Mouse (Mus musculus): ENCODE results near the gene Gm9887. TPM values are rescaled to one million over a fixed set of nuclear protein-coding genes. Genes with fewer than 3 reads are reported as not detected.
"Not testable (repeated sequence)": the region's sequence is repeated elsewhere in the genome, so short reads cannot be mapped to it uniquely, and the experiment has no call there.

Gm9887 gene
- polyA plus RNA-seq, 1 experiment from 2014 or later = 0.80 TPM

DNA sequence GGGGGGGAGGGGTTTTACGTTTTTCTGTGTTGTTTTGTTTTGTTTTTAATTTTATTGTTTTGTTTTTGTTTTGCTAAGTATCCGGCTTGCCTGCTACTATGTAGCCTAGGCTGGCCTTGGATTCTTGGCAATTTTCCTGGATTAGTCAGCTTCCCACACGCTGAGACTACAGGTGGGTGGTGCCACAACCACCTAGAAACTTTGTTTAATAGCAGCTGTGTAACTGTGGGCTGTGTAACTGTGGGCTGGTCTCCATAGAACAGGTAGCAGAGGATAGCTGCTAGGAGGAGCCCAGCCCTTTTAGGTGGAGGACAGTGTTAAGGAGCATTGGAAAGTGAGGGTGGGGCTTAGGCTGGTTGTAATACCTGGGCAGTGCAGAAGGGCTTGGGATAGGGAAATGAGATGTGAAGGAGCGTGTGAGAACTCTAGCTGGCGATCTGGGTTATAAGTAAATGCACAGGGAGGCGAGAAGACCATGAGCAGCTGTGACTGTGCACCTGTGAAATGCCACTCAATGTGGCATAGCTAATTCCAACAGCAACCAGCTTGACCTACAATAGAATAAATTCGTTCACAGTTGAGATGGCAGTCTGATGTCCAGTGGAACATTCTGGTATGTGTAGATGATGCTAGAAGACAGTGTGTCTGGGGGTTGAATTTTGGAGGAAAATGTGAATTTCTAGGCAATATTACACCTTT lies 17.9 kb upstream of the Gm9887 start:
- Histone ChIP-seq H3K4me1 (replicated peaks; ENCODE audit: control insufficient read depth, insufficient read depth, low read length) (no peaks in the 10 kb centered on the region), H3K9ac (ENCODE audit: low read length) (no peak overlapping the region), H3K9me3 (ENCODE audit: control insufficient read depth, low read length) (no peaks in the 10 kb centered on the region), H3K27me3 (ENCODE audit: control insufficient read depth, insufficient read depth, low read length) (no peaks in the 10 kb centered on the region), H3K4me3 (ENCODE audit: low read depth, low read length) (no peak overlapping the region), H3K36me3 (ENCODE audit: control insufficient read depth, insufficient read depth, low read length) (no peaks in the 10 kb centered on the region), H3K27ac (ENCODE audit: low read depth, low read length) (no peak overlapping the region), H3K4me2 (ENCODE audit: low read depth, low read length, severe bottlenecking) (no peak overlapping the region)
- no peak for DNase-seq (ENCODE audit: low spot score)
- ATAC-seq (replicated peaks; ENCODE audit: low FRiP score) = no peak
- 78% methylated on average over 7 of the region's 7 CpGs for WGBS

DNA sequence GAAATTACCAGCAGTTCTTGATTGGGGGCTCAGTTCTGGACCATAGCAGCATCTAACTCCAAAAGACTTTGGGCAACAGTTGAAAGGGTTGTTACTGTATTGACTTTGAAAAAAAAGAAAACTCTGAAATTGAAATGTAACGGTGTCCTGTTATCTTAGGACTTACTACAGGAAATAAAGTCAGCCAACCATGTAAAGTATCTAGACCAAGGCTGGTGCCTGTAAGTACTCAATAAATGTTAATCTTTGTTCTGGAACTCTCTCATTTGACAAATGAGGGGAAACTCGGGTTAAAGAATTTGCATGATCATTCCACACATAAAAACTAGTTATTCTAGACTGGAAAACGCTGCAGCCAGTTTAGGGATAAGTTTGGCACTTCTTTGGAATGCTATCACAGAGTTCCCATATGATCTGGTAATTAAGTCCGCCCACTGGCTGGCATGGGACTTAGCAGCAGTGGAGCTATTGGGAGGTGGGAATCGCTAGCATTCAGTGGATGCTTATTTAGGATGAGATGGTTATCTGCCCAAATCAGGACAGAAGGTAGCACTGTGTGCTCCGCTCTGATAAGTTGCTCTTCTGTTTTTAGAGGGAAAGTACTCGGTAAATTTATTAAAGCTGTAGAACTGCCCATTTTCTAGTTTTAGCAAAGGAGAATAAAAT lies 17.1 kb upstream of the Gm9887 start:
- no peak overlapping the region for H3K4me3 ChIP-seq (ENCODE audit: low read depth, low read length)
- no peak for DNase-seq (ENCODE audit: low spot score)
- no peak overlapping the region for H3K27ac ChIP-seq (ENCODE audit: low read depth, low read length)
- no peak overlapping the region for H3K9ac ChIP-seq (ENCODE audit: low read length)
- no peaks in the 10 kb centered on the region for H3K27me3 ChIP-seq (ENCODE audit: control insufficient read depth, insufficient read depth, low read length)
- 79% methylated on average over 7 of the region's 7 CpGs for WGBS
- ATAC-seq (replicated peaks; ENCODE audit: low FRiP score) = no peak
- no peaks in the 10 kb centered on the region for H3K36me3 ChIP-seq (ENCODE audit: control insufficient read depth, insufficient read depth, low read length)
- H3K4me1 ChIP-seq (replicated peaks; ENCODE audit: control insufficient read depth, insufficient read depth, low read length) = no peaks in the 10 kb centered on the region
- no peak overlapping the region for H3K4me2 ChIP-seq (ENCODE audit: low read depth, low read length, severe bottlenecking)
- H3K9me3 ChIP-seq (ENCODE audit: control insufficient read depth, low read length) = no peaks in the 10 kb centered on the region

DNA sequence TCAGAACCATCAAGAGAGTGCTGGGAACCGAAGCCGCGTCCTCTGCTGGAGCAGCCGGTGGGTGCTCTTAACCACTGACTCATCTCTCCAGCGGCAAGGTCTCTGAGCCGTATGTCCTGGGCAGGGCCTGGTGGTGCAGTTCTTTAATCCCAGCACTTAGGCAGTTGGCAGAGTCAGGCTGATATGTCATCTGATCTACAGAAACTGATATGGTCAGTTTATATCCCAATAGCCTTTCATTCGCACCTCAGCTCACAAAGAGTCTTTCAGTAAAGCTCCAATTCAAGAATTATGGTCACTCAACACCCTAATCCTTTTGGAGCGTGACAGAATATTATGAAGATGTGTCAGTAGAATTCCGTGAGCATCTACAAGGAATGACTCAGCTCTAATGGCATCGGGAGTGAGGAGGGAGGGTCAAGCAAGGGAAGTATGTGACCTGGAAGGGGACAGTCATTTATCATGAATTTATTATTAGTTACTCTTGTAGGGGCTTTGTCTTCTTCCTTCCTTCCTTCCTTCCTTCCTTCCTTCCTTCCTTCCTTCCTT lies 16.1 kb upstream of the Gm9887 start:
- ATAC-seq (replicated peaks; ENCODE audit: low FRiP score) (no peak), DNase-seq (ENCODE audit: low spot score) (no peak)
- Histone ChIP-seq H3K4me3 (ENCODE audit: low read depth, low read length) (no peak overlapping the region), H3K27ac (ENCODE audit: low read depth, low read length) (no peak overlapping the region), H3K36me3 (ENCODE audit: control insufficient read depth, insufficient read depth, low read length) (no peaks in the 10 kb centered on the region), H3K9me3 (ENCODE audit: control insufficient read depth, low read length) (no peaks in the 10 kb centered on the region), H3K9ac (ENCODE audit: low read length) (no peak overlapping the region), H3K4me1 (replicated peaks; ENCODE audit: control insufficient read depth, insufficient read depth, low read length) (no peaks in the 10 kb centered on the region), H3K27me3 (ENCODE audit: control insufficient read depth, insufficient read depth, low read length) (no peaks in the 10 kb centered on the region), H3K4me2 (ENCODE audit: low read depth, low read length, severe bottlenecking) (no peak overlapping the region)
- 94% methylated on average over 10 of the region's 10 CpGs for WGBS

DNA sequence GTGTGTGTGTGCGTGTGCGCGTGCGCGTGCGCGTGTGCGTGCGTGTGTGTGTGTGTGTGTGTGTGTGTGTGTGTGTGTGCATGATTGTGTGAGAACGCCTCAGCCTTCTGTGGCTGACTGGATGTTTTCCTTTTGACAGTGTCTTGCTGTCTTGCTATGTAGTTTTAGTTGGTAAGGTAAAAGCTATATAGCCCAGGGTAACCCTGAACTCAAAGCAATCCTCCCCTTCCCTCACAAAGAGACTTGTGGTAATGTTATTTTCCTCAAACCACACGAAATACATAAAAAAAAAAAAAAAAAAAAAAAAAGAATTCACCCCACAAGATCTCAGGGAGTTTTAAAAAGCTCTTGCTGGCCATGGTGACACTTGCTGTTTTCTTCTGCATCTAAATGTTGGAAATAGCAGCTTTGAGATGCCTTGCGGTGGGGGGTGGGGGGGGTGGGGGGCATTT lies 14.0 kb upstream of the Gm9887 start:
- H3K36me3 ChIP-seq (ENCODE audit: control insufficient read depth, insufficient read depth, low read length); H3K27ac ChIP-seq (ENCODE audit: low read depth, low read length); H3K4me2 ChIP-seq (ENCODE audit: low read depth, low read length, severe bottlenecking); H3K9ac ChIP-seq (ENCODE audit: low read length); H3K4me1 ChIP-seq (replicated peaks; ENCODE audit: control insufficient read depth, insufficient read depth, low read length); DNase-seq (ENCODE audit: low spot score); H3K27me3 ChIP-seq (ENCODE audit: control insufficient read depth, insufficient read depth, low read length); H3K9me3 ChIP-seq (ENCODE audit: control insufficient read depth, low read length); H3K4me3 ChIP-seq (ENCODE audit: low read depth, low read length); ATAC-seq (replicated peaks; ENCODE audit: low FRiP score): not testable (repeated sequence)
- WGBS = 73% methylated on average over 12 of the region's 12 CpGs

DNA sequence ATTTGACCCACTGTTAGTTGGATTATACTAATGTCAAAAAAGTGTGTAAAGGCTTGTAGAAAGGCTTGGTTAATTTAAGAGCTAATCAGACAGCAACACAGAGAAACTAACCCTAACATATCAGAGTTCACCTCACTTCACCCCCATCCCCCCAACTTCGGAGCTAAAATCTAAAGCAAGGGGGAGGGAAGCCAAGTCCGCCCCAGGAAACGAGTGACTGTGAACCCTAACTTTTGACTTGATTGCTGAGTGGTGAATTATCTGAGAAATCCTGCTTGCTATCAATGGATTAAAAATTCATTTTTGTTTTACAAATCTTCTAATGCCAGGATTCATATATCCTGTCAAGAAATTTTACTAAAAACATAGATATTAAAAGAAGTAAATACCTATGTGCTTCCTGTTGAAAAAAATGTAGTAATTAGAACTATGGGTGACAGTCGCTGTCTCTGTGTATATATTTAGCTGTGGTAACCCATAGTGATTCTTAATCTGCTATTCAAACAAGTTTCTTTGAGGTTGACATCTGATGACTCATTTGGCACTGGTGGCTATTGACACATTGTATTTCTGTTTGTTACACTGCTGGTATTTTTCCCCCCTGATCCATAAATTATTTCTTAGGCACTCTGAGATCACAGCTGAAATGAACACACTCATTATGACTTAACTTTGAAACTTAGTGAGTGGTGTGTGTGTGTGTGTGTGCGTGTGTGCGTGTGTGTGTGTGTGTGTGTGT lies 13.5 kb upstream of the Gm9887 start:
- Histone ChIP-seq H3K9ac (ENCODE audit: low read length) (no peak overlapping the region), H3K9me3 (ENCODE audit: control insufficient read depth, low read length) (no peaks in the 10 kb centered on the region), H3K4me3 (ENCODE audit: low read depth, low read length) (no peak overlapping the region), H3K36me3 (ENCODE audit: control insufficient read depth, insufficient read depth, low read length) (no peaks in the 10 kb centered on the region), H3K4me1 (replicated peaks; ENCODE audit: control insufficient read depth, insufficient read depth, low read length) (no peaks in the 10 kb centered on the region), H3K27ac (ENCODE audit: low read depth, low read length) (no peak overlapping the region), H3K27me3 (ENCODE audit: control insufficient read depth, insufficient read depth, low read length) (no peaks in the 10 kb centered on the region), H3K4me2 (ENCODE audit: low read depth, low read length, severe bottlenecking) (no peak overlapping the region)
- 76% methylated on average over 6 of the region's 6 CpGs for WGBS
- ATAC-seq (replicated peaks; ENCODE audit: low FRiP score) = no peak
- DNase-seq (ENCODE audit: low spot score) = no peak

DNA sequence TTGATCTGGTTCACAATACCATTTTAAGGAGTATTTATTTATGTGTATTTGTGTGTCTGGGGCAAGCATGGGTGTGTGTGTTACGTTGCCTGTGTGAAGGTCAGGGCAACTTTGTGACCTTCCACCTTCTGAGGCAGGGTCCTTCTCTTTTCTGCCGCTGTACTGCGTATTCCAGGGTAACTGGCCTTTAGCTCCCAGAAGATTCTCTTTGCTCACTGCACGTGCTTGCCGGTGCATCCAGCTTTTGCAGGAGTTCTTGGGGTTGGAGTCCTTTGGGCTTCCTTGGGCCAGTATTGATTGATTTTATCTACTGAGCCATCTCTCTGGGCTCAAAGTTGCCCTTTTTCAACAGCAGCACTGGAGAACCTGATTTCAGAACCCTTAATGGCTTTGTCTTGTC lies 12.3 kb upstream of the Gm9887 start:
- Histone ChIP-seq H3K9ac (ENCODE audit: low read length) (no peak overlapping the region), H3K4me1 (replicated peaks; ENCODE audit: control insufficient read depth, insufficient read depth, low read length) (no peaks in the 10 kb centered on the region), H3K9me3 (ENCODE audit: control insufficient read depth, low read length) (no peaks in the 10 kb centered on the region), H3K4me2 (ENCODE audit: low read depth, low read length, severe bottlenecking) (no peak overlapping the region), H3K27me3 (ENCODE audit: control insufficient read depth, insufficient read depth, low read length) (no peaks in the 10 kb centered on the region), H3K27ac (ENCODE audit: low read depth, low read length) (no peak overlapping the region), H3K4me3 (ENCODE audit: low read depth, low read length) (no peak overlapping the region), H3K36me3 (ENCODE audit: control insufficient read depth, insufficient read depth, low read length) (no peaks in the 10 kb centered on the region)
- DNase-seq (ENCODE audit: low spot score) = no peak
- no peak for ATAC-seq (replicated peaks; ENCODE audit: low FRiP score)
- 94% methylated on average over 5 of the region's 5 CpGs for WGBS

DNA sequence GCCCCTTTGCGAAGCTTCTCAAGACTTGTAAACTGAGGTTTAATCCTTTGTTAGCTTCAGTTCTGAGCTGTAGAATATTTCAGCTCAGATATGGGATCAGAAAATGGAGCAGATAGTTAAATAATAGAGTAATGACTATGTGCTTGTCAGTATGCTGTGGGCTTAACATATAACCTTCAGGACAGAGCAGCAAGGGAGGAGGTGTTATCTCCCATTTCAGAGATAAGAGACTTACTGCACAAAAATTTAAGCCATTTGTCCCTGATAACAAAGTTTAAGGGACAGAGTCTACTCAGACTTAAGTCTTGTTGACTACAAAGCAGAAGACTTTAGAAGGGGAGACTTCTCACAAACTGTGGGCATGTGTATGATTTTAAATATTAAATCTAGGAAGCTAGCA lies 10.6 kb upstream of the Gm9887 start:
- Histone ChIP-seq H3K9me3 (ENCODE audit: control insufficient read depth, low read length) (no peaks in the 10 kb centered on the region), H3K27ac (ENCODE audit: low read depth, low read length) (no peak overlapping the region), H3K36me3 (ENCODE audit: control insufficient read depth, insufficient read depth, low read length) (no peaks in the 10 kb centered on the region), H3K4me1 (replicated peaks; ENCODE audit: control insufficient read depth, insufficient read depth, low read length) (no peaks in the 10 kb centered on the region), H3K9ac (ENCODE audit: low read length) (no peak overlapping the region), H3K27me3 (ENCODE audit: control insufficient read depth, insufficient read depth, low read length) (no peaks in the 10 kb centered on the region), H3K4me3 (ENCODE audit: low read depth, low read length) (no peak overlapping the region), H3K4me2 (ENCODE audit: low read depth, low read length, severe bottlenecking) (no peak overlapping the region)
- ATAC-seq (replicated peaks; ENCODE audit: low FRiP score) = no peak
- no peak for DNase-seq (ENCODE audit: low spot score)
- 96% methylated on average over 1 of the region's 1 CpGs for WGBS

DNA sequence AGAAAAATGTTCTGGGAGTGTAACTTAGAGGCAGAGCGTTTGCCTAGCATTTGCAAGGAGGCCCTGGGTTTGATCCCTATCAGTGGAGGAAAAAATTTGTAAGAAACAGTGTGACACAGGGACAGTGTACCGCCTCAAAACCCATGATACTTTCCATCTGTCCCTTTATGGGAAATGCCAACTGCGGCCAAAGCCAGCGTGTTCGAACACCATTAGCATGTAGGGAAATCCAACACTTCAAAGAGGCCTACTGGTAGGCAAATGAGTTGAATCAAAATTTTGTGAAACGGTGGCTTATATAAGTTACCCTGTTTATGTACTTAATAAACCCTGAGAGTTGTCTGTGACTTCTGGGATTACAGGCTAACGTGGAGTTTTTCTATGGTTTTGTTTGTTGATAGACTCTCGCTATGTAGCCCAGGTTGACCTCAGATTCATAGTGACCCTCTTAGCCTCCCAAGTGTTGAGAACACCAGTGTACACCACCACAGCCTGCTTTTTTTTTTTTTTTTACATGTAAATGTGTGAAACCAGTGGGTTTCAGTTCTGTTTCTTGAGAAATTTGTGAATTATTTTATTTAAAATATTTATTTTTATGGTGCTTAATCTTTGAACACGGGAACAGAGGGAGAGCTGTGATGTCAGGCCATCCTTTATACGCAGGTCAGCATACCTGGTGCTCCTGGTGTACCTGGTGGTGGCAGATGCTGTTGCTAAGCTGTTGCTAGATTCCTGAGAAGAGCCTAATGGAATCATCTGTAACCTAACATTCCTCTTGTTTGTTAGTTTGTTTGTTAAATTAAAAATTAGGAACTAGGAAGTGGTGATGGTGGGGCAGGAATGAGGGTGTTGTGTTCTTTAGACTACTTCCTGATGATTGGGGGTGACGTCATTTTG lies 6.5 kb upstream of the Gm9887 start:
- Histone ChIP-seq H3K36me3 (ENCODE audit: control insufficient read depth, insufficient read depth, low read length) (peaks cover 1% of the 10 kb centered on the region; the same call in 1 of the 2 replicates), H3K27ac (ENCODE audit: low read depth, low read length) (no peak overlapping the region), H3K9me3 (ENCODE audit: control insufficient read depth, low read length) (no peaks in the 10 kb centered on the region), H3K4me1 (replicated peaks; ENCODE audit: control insufficient read depth, insufficient read depth, low read length) (peaks cover 1% of the 10 kb centered on the region; the same call in 1 of the 2 replicates), H3K4me3 (ENCODE audit: low read depth, low read length) (no peak overlapping the region), H3K27me3 (ENCODE audit: control insufficient read depth, insufficient read depth, low read length) (no peaks in the 10 kb centered on the region), H3K9ac (ENCODE audit: low read length) (no peak overlapping the region), H3K4me2 (ENCODE audit: low read depth, low read length, severe bottlenecking) (no peak overlapping the region)
- DNase-seq (ENCODE audit: low spot score) (no peak), ATAC-seq (replicated peaks; ENCODE audit: low FRiP score) (no peak)
- WGBS = 93% methylated on average over 11 of the region's 11 CpGs
